Mouse (Mus musculus) heart, postnatal 10 days (tissue): ENCODE results near the gene Tnni3k. TPM values are rescaled to one million over a fixed set of nuclear protein-coding genes. Genes with fewer than 3 reads are reported as not detected.
A peak's percentile ranks its signal among the peaks of the same experiment; 100 is the strongest.

ENCODE experiments used
- DNase-seq, 2 experiments: peaks; one replicate each; pipeline ENCODE4 v3.0.0; 2021
- intact Hi-C: fragments of 180-260 bp; cut with DNase I; formaldehyde crosslinking; loops from one replicate; pipeline ENCODE4 v1.15.1; 2025
- total RNA-seq, 2 experiments: library from RNA; stranded (reverse); gene quantifications; 2 replicates each; pipeline ENCODE4 v1.2.3; 2021

The Tnni3k gene
- total RNA-seq, 2 experiments from 2014 or later: 95.5 to 104 TPM

DNA sequence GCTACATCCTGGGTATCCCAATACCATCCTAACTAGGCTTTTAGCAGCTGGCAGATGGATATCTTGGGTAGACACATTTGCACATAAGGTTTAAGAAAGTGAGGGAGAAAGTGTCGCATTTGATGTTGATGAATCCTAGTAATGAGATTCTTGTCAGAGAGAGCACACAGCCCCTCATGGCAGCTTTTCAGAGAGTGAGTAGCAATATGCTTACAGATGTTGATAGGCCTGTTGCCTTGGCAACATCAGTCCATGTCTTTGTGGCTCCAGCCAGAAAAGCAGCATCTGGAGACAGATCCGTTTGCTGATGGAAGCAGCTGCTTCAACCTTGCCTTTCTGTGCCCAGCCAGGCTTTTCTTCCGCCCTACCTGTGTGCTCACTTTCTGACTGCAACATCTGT, 93.9 kb downstream of the Tnni3k start:
- DNase-seq: no peak

DNA sequence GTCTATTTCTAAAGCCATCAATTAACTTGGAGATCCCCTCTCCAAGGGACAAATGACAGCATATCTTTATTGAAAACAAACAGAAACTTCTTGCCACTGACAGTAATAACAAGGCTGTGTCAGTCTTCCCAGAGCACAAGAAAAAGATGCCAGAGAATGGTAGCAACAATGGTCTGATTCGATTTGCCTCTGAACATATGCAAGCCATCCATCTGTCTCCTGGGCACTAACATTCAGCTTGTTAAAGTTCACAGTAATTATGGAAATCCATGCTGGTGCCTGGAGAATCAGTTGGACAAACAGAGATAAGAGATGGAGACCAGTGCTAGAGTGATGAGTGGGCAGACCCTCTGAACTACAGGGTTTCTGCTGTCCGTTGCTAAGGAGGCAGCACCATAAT, 102.1 kb downstream of the Tnni3k start:
- DNase-seq: no peak
- intact Hi-C loops: no loop called here

More for the DNA sequence above, 93.9 kb downstream of the Tnni3k start:
- intact Hi-C loops: no loop called here

- DNase-seq: no peak
- intact Hi-C loops: no loop called here
Measured at GRCm38 (mm10) chr3:154949551-154949950, 105.7 kb downstream of the Tnni3k start.

DNA sequence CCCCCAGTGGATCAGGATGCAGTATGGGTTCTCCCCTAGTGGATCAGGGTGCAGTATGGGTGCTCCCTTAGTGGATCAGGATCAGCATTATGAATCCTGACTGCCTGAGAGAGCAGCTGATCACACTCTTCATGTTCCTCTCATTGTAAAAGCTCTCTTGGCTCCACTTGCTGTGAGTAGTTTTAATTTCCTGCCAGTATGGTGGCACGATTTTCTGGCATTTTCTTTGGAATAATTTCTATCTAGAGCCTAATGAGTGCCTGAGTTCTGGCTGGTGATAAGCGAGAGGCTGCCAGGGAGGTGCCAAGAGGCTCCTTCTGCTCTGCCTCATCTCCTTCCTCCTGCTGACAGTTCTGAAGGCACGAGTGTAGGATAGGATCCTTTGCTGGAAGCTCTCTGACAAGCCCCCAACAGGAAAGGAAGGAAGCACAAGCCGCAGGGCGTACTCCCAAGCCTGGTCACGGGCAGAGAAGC, 109.5 kb downstream of the Tnni3k start:
- intact Hi-C loops: no loop called here
- no peak for DNase-seq

- no peak for DNase-seq
- intact Hi-C loops: no loop called here
Measured at GRCm38 (mm10) chr3:154927757-154928156, 127.5 kb downstream of the Tnni3k start.

DNA sequence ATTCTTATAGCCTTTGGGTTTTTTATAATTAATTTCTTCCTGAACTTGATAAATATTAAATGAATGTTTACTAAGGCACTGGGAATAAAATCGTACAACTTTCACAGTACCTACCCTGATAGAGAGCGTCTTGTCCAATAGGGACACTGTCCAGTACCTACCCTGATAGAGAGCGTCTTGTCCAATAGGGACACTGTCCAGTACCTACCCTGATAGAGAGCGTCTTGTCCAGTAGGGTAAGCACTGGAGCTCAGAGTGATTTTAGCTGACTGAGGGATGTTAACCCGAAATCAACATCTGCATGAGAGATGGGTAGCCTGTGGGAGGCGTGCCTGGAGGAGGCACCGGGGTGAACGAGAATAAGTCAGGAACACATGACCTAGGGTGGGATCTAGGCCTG, 130.3 kb downstream of the Tnni3k start:
- no peak for DNase-seq
- intact Hi-C loops: no loop called here

GRCm38 (mm10) chr3:154915566-154915965, 139.6 kb downstream of the Tnni3k start:
- no peak for DNase-seq
- intact Hi-C loops: no loop called here

- intact Hi-C loops: no loop called here
Measured at GRCm38 (mm10) chr3:154913641-154914040, 141.6 kb downstream of the Tnni3k start.

DNA sequence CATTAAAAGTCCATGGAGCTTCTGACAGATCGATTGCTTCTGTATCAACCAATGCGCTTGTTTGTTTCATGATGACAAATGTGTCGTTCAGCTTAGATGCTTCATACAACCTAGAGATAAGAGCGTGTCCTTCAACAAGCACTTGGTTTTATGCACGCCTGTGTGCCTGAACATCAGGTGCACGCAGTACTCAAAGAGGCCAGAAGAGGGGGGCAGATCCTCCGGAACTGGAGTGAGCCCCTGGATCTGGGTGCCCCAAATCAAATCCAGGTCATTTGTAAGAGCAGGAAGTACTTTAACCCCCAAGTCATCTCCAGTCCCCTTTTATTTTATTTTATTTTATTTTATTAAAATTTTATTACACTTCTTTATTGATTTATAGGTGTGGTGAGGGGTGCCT, 158.5 kb downstream of the Tnni3k start:
- intact Hi-C loops: no loop called here
- DNase-seq: peak in 1 of 2 experiments; percentile 25

More at GRCm38 (mm10) chr3:154913641-154914040, 141.6 kb downstream of the Tnni3k start:
- no peak for DNase-seq

DNA sequence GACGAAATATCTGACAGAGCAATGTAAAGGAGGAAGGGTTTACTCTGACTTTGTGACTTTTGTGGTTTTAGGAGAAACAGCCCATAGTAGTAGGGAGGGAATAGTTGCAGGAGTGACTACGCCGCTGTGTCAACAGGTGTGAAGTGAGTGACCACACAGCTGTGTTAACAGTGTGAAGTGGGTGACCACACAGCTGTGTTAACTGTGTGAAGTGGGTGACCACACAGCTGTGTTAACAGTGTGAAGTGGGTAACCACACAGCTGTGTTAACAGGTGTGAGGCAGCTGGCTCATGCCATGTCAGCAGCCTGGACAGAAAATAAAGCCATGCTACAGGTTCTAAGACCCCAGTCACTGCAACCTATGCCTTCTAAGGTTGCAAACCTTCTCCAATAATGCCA, 162.0 kb downstream of the Tnni3k start:
- intact Hi-C loops: no loop called here
- DNase-seq: no peak

- intact Hi-C loops: no loop called here
- peak; percentile 25 to 35 for DNase-seq
Measured at GRCm38 (mm10) chr3:154885452-154885851, 169.8 kb downstream of the Tnni3k start.

GRCm38 (mm10) chr3:154885048-154885447, 170.2 kb downstream of the Tnni3k start:
- no peak for DNase-seq
- intact Hi-C loops: no loop called here

DNA sequence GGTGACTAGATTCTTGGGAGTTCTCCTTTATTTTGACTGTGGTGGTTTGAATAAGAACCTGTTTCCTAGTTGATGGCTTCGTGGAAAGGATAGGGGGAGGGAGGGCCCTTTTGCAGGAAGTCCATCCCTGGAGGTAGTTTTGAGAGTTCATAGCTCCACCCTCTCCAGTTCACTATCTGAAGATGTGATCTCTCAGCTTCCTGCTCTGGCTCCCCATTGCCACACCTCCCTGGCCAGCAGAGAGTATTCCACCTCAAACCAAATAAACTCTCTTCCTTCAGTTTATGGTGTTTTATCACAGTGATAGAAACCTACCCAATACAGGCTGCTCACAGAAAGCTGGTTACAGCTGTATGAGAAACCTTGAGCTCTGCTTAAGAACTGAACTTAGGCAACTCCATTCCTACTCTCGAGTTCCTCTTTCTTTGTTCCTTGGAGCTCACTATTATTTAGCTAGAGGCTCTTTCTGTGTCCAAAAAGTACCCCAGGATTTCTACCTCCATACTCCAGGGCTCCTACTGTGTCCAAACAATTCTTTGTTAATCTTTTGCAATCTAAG, 173.7 kb downstream of the Tnni3k start:
- DNase-seq: no peak
- intact Hi-C loops: no loop called here

GRCm38 (mm10) chr3:154880536-154880939, 174.7 kb downstream of the Tnni3k start:
- intact Hi-C loops: no loop called here
- peak; percentile 52 to 62 for DNase-seq

- no peak for DNase-seq
- intact Hi-C loops: no loop called here
Measured at GRCm38 (mm10) chr3:154880108-154880507, 175.1 kb downstream of the Tnni3k start.

- DNase-seq: no peak
- intact Hi-C loops: no loop called here
Measured at GRCm38 (mm10) chr3:154879515-154879914, 175.7 kb downstream of the Tnni3k start.

DNA sequence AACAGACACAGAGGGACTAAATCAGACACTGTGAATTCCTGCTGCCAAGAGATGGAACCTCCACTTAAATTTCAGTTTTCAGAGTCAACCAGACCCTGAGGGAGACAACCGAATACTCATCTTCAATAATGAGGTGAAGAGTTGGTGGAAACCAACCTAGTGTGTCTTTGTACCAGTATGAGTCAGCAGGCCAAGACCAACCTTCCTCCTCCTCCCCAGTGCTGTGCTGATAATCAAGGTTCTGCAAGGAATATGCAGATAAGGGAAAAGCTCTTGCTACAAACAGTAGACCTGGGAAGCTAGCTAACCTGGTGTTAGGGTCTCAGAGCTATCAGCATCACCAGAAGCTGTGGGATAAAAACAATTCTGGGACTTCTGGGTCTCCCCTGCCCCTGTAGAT, 176.1 kb downstream of the Tnni3k start:
- intact Hi-C loops: no loop called here
- DNase-seq: no peak

DNA sequence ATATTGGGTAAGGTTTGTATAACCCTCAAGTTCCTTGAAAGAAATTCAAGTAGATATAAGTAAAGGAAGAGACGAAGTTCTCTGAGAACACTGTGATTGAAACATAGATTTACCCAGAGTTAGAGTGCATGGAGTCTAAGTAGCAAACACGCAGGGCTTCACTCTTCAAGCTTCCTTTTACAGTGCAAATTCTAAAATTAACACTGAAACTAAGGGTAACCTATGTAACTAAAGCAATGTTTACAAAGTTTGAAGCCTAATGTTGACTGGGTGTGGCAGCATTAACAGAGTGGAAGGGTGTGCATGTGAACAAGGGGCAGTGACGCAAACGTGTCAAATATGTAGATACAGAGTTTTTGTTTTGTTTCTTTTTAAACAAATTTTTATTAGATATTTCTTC, 186.4 kb downstream of the Tnni3k start:
- DNase-seq: no peak
- intact Hi-C loops: no loop called here

- intact Hi-C loops: no loop called here
- no peak for DNase-seq
Measured at GRCm38 (mm10) chr3:154861921-154862320, 193.3 kb downstream of the Tnni3k start.

GRCm38 (mm10) chr3:154859721-154860120, 195.5 kb downstream of the Tnni3k start:
- intact Hi-C loops: no loop called here
- DNase-seq: no peak

DNA sequence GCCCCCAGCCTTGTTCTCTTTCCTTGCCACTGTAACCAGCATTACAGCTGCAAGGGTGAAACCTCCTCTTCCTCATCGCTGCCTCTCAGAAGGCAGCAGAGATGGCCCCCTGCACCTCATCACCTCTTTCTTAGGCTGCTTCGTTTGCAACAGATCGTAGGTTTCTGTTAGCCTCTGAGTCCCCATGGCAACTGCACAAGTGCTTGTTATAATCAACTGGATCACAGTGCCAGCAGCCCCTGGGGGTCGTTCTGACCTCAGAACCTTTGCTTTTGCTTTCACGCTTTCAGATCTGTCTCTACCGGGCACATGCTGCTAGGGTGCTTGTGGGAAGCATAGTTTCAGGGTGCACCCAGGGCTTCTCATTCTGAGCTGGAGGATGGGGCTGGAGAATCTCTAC, 201.9 kb downstream of the Tnni3k start:
- no peak for DNase-seq
- intact Hi-C loops: no loop called here

DNA sequence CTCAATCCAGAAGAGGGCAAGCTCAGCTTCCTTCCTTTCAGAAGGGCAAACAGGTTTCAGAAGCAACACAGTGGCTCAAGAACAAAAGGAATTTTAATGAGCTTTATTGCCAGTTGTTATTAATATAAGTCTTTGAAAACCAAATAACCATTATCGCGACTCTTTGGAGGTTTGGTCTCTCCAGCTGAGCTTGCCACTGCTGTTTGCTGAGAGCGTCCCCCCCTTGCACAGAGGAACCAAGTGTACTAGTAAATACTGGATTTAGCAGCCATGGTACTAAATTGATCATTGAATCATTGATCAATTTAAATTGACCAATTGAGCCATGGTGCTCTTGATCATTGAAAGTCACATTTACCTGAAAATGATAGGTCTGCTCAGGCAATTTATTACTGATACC, 202.9 kb downstream of the Tnni3k start:
- no peak for DNase-seq
- intact Hi-C loops: no loop called here

DNA sequence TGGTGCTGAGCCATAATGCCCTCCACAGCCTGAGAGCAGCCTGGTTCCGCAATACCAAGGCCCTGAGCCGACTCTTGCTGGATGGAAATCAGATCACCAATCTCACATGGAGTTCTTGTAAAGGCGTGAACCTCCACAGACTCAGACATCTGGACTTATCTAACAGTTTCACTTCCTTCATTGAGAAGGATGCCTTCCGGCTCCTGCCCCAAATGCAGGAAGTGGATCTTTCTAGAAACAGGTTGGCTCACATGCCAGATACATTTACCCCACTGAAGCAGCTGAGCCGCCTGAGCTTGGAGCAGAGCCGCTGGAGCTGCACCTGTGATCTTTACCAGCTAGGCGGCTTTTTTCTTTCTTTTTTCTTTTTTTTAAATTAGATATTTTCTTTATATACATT, 213.0 kb downstream of the Tnni3k start:
- intact Hi-C loops: no loop called here
- DNase-seq: no peak
